Mouse (Mus musculus): ENCODE data around the gene Slc1a3.

Slc1a3 gene

DNA sequence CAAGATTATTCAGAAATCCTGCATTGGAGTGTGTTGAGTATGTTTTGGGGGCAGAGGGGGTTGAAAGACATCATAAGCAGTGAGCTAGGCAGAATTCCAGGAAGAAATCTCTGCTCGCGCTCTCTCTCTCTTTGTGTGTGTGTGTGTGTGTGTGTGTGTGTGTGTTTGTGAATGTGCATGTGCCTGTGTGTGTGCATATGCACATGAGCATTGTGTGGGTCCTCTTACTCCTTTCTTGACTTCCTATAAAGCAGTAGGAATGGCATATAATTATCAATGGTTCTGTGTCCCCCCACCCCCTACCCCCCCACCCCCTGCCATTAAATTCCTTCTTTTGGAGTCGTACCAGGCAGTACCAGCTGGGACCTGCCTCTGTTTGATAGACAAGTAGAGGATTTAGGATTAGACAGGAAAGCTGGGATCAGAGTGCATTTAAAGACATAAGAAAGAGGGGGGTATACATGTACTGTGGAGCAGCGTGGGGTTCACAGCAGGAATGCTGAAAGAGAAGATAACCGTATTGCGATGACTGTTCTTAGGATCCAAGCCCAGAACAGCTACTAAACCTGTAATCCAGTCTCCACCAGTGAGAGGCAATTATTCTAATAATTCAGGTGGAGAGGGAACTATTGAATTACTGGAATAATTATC, 104.9 kb downstream of the Slc1a3 start:
- CTCF ChIA-PET: no interaction called here

DNA sequence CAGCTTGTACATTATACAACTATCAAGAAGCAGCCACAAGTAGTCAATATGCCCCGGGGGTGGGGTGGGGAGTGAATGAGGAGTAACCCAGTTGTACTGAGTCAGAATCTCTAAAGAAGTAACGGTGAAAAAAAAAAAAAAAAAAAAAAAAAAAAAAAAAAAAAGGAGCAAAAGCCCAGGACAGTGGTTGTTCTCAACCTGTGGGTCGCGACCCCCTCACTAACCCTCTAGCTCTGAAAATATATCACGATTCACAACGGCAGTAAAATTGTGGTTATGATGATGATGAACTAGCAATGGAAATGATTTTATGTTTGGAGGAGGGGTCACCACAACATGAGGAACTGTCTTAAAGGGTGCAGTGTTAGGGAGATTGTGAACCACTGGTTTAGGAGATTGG, 108.2 kb downstream of the Slc1a3 start:
- CTCF ChIA-PET: interaction anchor here (0.6 kb wide), 1 partner anchor 30 kb away, joined by 4 read pairs; no protein-coding TSS in a partner anchor

DNA sequence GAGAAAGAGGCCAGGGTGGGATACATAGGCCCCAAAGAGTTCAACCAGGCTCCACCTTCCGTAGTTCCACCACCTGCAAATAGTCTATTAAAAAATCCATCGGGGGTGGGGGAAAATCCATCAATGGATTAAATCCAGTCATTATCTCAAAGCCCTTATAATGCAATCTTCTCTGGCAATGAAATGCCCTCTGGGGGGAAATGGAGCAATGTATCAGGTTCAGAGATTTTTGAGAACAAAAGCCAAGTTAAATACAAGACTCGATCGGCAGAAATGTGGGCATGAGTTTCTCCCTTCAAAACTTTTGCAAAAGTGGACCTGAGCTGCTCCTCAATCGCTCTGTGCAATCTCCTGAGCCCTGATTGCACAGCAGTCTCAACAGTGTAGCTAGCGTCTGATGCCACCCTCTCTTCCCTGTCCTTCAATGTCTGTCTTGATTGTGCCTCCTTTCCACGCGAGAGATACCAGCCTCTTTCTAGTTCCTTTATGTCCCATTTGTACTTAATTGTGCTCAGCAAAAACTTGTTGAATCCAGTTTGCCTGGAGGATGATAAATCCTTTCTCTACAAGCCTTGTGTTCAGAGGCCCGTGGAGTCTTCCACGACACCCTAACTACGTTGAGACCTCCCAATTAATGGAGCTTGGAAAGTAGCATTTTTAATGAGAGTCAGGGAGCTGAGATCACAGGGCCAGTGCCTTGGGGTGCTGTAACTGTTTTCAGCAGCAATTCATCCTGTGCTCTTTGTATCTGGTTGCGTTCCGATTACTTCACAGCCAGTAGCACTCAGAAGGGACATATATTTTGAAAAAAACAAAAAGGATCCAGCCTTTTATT, 109.0 kb downstream of the Slc1a3 start:
- CTCF ChIA-PET: no interaction called here

DNA sequence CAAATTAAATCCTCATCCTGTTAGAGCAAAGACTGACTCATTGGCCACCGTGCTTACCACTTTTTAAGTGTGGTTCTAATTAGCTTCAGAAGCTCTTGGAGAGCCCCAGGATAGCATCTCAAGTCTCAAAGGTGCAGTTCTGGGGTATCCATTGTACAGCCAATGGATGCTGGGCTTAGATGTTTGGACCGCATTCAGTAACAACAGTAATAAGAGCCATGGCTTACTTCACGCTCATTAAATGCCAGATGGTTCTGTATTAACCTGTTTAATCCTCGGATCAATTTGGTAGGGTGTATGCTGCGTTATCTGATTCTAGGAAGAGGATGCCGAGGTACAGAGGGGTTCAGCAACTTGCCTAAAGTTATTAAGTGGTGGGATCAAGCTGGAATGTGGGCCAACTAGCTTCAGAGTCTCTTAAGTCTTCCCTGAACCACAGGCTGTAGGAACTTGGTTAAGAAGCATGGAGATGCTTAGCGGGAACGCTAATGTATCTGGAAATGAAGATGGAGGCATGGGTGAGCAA, 114.1 kb downstream of the Slc1a3 start:
- CTCF ChIA-PET: no interaction called here

DNA sequence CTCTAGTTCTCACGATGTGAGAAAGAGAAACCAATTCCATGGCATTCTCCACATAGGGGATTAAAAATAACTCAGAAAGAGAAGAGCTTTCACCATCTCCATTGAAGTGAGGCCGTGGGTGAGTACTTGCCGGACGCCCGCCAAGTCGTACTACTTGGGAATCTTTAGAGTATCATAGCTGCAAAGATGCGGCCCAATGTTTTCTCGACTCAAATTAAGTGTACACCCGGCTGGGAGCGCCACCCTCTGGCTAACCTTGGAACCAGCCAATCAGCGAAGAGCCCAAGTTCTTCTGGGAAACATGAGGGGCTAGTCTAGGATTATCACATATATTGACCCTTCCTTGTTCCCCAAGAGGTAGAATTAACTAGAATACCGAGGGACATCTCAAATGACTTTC, 115.3 kb downstream of the Slc1a3 start:
- CTCF ChIA-PET: no interaction called here

DNA sequence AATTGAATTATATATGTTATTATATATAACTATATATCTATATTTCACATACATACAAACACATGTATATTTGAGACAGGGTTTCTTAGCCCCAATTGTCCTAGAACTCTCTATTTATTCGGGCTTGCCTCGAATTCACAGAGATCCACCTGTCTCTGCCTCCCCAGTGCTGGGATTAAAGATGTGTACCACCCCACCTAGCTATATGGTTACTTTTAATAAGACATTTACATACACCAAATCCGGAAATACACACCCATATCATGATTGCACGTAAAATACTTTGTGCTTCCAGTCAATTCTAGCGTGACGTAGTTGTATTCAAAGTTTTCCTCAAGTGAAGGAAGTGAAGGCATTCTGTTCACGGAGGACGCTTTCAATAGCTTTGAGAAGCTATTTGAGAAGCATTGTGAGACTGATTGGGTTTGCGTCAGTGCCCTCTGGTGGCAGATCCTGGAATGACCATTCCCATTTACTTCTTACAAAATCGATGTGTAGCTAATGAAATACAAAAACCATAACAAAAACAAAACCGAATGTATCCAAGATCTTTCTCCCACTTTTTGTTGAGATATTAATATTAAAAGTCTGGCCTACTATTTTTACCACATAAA, 121.0 kb downstream of the Slc1a3 start:
- CTCF ChIA-PET: interaction anchor here (0.6 to 1.3 kb wide), 2 partner anchors 58 to 139 kb away, joined by 3 to 15 read pairs; no protein-coding TSS in a partner anchor

DNA sequence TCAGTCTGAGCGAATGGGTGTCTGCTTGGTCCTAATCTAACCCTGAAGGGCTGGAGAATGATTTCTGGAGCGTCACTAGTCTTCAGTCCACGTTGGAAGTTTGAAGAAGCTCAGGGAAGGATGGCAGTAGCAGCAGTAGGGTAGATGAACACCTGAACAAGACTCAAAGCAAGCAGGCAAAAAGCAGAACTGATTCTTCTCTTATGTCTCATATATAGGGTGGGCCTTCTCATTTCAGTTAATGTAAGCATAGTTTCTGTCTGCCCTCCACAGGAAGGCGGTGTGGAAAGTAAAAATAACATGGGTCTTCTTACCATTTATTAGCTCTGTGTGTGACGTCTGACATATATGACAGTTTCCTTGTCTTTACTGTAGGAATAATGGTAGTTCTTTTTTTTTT, 122.5 kb downstream of the Slc1a3 start:
- CTCF ChIA-PET: interaction anchor here (0.7 kb wide), 1 partner anchor 142 kb away, joined by 3 read pairs; no protein-coding TSS in a partner anchor

DNA sequence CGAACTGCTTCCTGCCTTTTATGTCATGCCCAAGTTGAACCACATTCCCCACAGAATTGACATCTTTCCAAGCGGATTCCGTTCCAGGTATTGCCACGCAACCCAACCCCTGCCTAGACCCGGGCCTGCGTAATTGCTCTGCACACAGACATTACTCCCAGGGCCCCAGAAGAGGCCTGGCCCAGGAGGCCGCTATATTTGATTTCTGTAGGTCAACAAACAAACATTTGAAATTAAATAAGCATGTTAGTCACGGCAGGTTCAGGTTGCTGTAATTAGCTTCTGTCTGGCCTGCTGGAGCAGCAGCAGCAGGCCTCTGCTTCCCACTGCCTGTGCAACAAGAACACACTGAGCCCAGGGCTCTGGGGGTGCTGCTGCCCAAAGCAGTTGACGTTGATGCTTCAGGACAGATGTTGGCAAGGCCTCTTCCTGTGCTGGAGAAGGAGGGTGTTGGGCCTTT, 123.7 kb downstream of the Slc1a3 start:
- CTCF ChIA-PET: no interaction called here

All from spleen, embryonic (tissue).